Mouse (Mus musculus): ENCODE measurements at regions not wholly inside any gene's neighbourhood (a gene's known extent, or its start where the extent isn't known, plus 50 kb on each side); places are given as distances from the start of the nearest gene placed in this dataset.

- no peak for TF ChIP-seq CTCF (IDR thresholded peaks at IDR 0.05; ENCODE audit: borderline replicate concordance, insufficient read depth, low read length)
- no peak for TF ChIP-seq POLR2A (IDR thresholded peaks at IDR 0.05; ENCODE audit: low read depth, low read length)
- no peak overlapping the region for H3K4me3 ChIP-seq (ENCODE audit: insufficient read depth, low read length)
- no peak overlapping the region for H3K27ac ChIP-seq (ENCODE audit: insufficient read depth, low read length)
- no peaks in the 10 kb centered on the region for H3K4me1 ChIP-seq (ENCODE audit: control insufficient read depth, insufficient read depth, low read length)
Observed at GRCm38 (mm10) chr9:90887405-90887804, 474.8 kb upstream of the Zic4 start.

DNA sequence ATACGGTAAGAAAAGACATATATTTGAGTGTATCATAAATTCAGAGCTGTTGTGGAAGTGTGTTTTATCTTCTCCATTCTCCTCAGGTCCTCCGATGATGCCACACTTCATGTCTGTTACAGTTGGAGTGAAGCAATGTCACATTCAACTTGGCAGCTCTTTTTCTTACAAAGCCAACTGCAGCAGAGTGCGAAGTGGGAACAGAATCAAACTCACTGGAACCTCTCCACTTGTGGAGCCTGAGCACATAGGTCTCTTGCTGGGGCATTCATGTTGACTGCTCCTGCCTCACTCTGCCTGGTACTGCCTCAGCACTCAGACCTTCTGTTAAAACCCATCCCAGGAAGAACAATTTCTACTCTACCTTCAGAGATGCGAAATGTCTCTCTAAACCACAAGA is 471.4 kb upstream of the Zic4 start:
- TF ChIP-seq CTCF (IDR thresholded peaks at IDR 0.05; ENCODE audit: borderline replicate concordance, insufficient read depth, low read length) (no peak), POLR2A (IDR thresholded peaks at IDR 0.05; ENCODE audit: low read depth, low read length) (no peak)
- H3K4me3 ChIP-seq (ENCODE audit: insufficient read depth, low read length), result no peak overlapping the region
- H3K27ac ChIP-seq (ENCODE audit: insufficient read depth, low read length), result no peak overlapping the region

GRCm38 (mm10) chr9:90892816-90893215 is 469.4 kb upstream of the Zic4 start:
- Histone ChIP-seq H3K4me3 (ENCODE audit: insufficient read depth, low read length) (no peak overlapping the region), H3K27ac (ENCODE audit: insufficient read depth, low read length) (no peak overlapping the region), H3K4me1 (ENCODE audit: control insufficient read depth, insufficient read depth, low read length) (no peaks in the 10 kb centered on the region)
- TF ChIP-seq CTCF (IDR thresholded peaks at IDR 0.05; ENCODE audit: borderline replicate concordance, insufficient read depth, low read length), result no peak
- no peak for TF ChIP-seq POLR2A (IDR thresholded peaks at IDR 0.05; ENCODE audit: low read depth, low read length)

More for the DNA sequence above, 471.4 kb upstream of the Zic4 start:
- H3K4me1 ChIP-seq (ENCODE audit: control insufficient read depth, insufficient read depth, low read length), result no peaks in the 10 kb centered on the region

DNA sequence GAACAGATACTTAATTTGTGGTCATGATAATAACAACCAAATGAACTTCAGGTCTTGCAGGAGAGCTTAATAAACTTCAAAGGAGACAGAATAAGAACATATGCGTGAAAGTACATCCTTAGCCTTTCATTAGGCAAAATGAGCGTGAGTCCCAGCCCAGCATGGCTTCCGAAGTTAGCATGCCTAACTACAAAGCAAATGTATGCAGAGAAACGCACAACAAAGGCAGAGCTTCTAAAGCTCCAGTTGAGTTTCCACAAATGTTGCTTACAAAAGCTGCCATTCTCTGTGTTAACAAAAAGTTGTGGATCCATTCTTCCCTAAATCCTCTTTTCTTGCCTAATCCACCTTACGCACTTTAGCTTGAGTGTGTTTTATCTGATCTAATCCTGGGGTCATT is 458.7 kb upstream of the Zic4 start:
- TF ChIP-seq POLR2A (IDR thresholded peaks at IDR 0.05; ENCODE audit: low read depth, low read length) (no peak), CTCF (IDR thresholded peaks at IDR 0.05; ENCODE audit: borderline replicate concordance, insufficient read depth, low read length) (no peak)
- Histone ChIP-seq H3K4me3 (ENCODE audit: insufficient read depth, low read length) (no peak overlapping the region), H3K27ac (ENCODE audit: insufficient read depth, low read length) (no peak overlapping the region), H3K4me1 (ENCODE audit: control insufficient read depth, insufficient read depth, low read length) (no peaks in the 10 kb centered on the region)

DNA sequence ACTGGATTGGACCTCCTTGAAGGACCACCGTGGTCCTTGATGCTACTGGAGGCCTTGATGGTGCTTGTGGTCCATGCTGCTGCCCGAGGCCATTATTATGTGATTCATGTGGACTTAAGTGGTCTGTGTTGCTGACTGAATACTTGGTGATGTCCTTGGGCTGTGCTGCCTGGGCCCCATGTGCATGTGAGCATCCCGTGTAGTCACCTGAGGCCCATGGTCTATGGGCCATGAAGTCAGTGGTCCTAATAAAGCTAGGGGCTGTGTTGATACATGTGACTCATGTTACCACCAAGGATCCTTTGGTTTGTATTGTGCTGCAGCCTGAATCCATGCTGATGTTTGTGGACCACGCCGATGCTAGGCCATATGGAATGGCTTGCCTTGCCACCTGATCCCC is 456.1 kb upstream of the Zic4 start:
- no peaks in the 10 kb centered on the region for H3K4me1 ChIP-seq (ENCODE audit: control insufficient read depth, insufficient read depth, low read length)
- TF ChIP-seq POLR2A (IDR thresholded peaks at IDR 0.05; ENCODE audit: low read depth, low read length), result no peak
- H3K27ac ChIP-seq (ENCODE audit: insufficient read depth, low read length), result no peak overlapping the region
- no peak overlapping the region for H3K4me3 ChIP-seq (ENCODE audit: insufficient read depth, low read length)

GRCm38 (mm10) chr9:90906684-90907083 is 455.5 kb upstream of the Zic4 start:
- Histone ChIP-seq H3K4me3 (ENCODE audit: insufficient read depth, low read length) (no peak overlapping the region), H3K27ac (ENCODE audit: insufficient read depth, low read length) (no peak overlapping the region), H3K4me1 (ENCODE audit: control insufficient read depth, insufficient read depth, low read length) (no peaks in the 10 kb centered on the region)
- TF ChIP-seq CTCF (IDR thresholded peaks at IDR 0.05; ENCODE audit: borderline replicate concordance, insufficient read depth, low read length) (no peak), POLR2A (IDR thresholded peaks at IDR 0.05; ENCODE audit: low read depth, low read length) (no peak)

DNA sequence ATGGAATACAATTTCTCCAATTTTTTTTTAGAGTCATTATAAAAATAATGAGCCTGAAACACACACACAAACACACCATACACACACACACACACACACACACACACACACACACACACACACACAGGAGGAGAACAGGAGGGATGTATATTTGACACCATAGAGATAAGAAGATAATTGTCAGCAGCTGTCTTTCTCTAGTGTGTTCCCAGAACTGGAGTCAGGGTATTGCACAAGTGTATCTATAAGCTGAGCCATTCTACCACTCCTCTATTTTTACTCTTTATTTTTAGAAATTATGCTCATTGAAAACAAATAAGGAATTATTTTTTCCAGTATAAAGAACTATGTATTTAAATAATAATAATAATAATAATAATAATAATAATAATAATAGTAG is 407.6 kb upstream of the Zic4 start:
- H3K4me1 ChIP-seq (ENCODE audit: control insufficient read depth, insufficient read depth, low read length), result no peaks in the 10 kb centered on the region

GRCm38 (mm10) chr9:90961436-90961835 is 400.8 kb upstream of the Zic4 start:
- TF ChIP-seq CTCF (IDR thresholded peaks at IDR 0.05; ENCODE audit: borderline replicate concordance, insufficient read depth, low read length) (no peak), POLR2A (IDR thresholded peaks at IDR 0.05; ENCODE audit: low read depth, low read length) (no peak)
- H3K4me1 ChIP-seq (ENCODE audit: control insufficient read depth, insufficient read depth, low read length), result no peaks in the 10 kb centered on the region
- no peak overlapping the region for H3K27ac ChIP-seq (ENCODE audit: insufficient read depth, low read length)
- no peak overlapping the region for H3K4me3 ChIP-seq (ENCODE audit: insufficient read depth, low read length)

More for the DNA sequence above, 407.6 kb upstream of the Zic4 start:
- TF ChIP-seq POLR2A (IDR thresholded peaks at IDR 0.05; ENCODE audit: low read depth, low read length) (no peak), CTCF (IDR thresholded peaks at IDR 0.05; ENCODE audit: borderline replicate concordance, insufficient read depth, low read length) (no peak)
- Histone ChIP-seq H3K4me3 (ENCODE audit: insufficient read depth, low read length) (no peak overlapping the region), H3K27ac (ENCODE audit: insufficient read depth, low read length) (no peak overlapping the region)

DNA sequence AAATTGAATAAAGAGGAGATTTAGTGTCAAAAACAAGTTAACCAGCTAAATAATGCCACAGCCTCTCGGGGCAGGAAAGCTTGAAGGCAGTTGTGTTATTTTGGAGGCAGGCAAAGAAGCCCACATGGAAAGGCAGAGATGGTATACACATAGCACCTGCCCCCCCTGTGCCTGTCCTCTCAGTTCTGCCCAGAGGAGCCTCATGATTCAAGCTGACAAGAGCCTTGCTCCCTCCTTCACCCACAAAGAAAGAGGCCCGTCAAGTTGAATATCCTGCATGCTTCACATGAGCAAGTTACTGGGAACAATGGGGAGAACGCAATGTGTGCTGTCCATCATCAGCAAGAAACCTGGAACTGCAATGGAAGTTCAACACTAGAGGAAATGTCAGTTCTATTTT is 398.2 kb upstream of the Zic4 start:
- no peak for TF ChIP-seq POLR2A (IDR thresholded peaks at IDR 0.05; ENCODE audit: low read depth, low read length)
- TF ChIP-seq CTCF (IDR thresholded peaks at IDR 0.05; ENCODE audit: borderline replicate concordance, insufficient read depth, low read length), result no peak
- no peak overlapping the region for H3K4me3 ChIP-seq (ENCODE audit: insufficient read depth, low read length)
- H3K4me1 ChIP-seq (ENCODE audit: control insufficient read depth, insufficient read depth, low read length), result no peaks in the 10 kb centered on the region

GRCm38 (mm10) chr9:90978730-90979129 is 383.5 kb upstream of the Zic4 start:
- Histone ChIP-seq H3K27ac (ENCODE audit: insufficient read depth, low read length) (no peak overlapping the region), H3K4me3 (ENCODE audit: insufficient read depth, low read length) (no peak overlapping the region), H3K4me1 (ENCODE audit: control insufficient read depth, insufficient read depth, low read length) (no peaks in the 10 kb centered on the region)
- TF ChIP-seq POLR2A (IDR thresholded peaks at IDR 0.05; ENCODE audit: low read depth, low read length) (no peak), CTCF (IDR thresholded peaks at IDR 0.05; ENCODE audit: borderline replicate concordance, insufficient read depth, low read length) (no peak)

More for the DNA sequence above, 398.2 kb upstream of the Zic4 start:
- no peak overlapping the region for H3K27ac ChIP-seq (ENCODE audit: insufficient read depth, low read length)

All from embryonic fibroblast, embryonic 13.5 days (primary cell).